Mouse (Mus musculus) olfactory bulb, adult 2 months (tissue): Measurements from ENCODE around the gene 4930452B06Rik.

Source experiments
- CTCF ChIP-seq: fragments of 200-500 bp; IDR thresholded peaks from 2 replicates; pipeline ENCODE4 v1.5.1; 2012; ENCODE audit warnings: low read depth, mild to moderate bottlenecking, low read length, moderate library complexity; ENCODE audit not compliant: insufficient read depth
- POLR2A ChIP-seq: fragments of 200-500 bp; IDR thresholded peaks from 2 replicates; pipeline ENCODE4 v1.6.1; 2012; ENCODE audit warnings: mild to moderate bottlenecking, low read depth, low read length, moderate library complexity; ENCODE audit not compliant: insufficient read depth

GRCm38 (mm10) chr14:8627481-8627880, 38.6 kb downstream of the 4930452B06Rik start:
- TF ChIP-seq CTCF (no peak), POLR2A (no peak)
